Mouse (Mus musculus) liver, embryonic 11.5 days (tissue): ENCODE data around the gene 4930539E08Rik. TPM values are rescaled to one million over a fixed set of nuclear protein-coding genes. Genes with fewer than 3 reads are reported as not detected.

Experiments
- ATAC-seq: fragments of 200-750 bp; cut with Nextera tagmentation; replicated peaks from 2 replicates; pipeline ENCODE4 v1.8.0; 2017; ENCODE audit warnings: moderate number of reproducible peaks, mild to moderate bottlenecking, moderate TSS enrichment, moderate library complexity; ENCODE audit not compliant: low FRiP score
- DNase-seq: peaks from one replicate; pipeline ENCODE4 v3.0.0-alpha.2; 2017; ENCODE audit warnings: low spot score
- H3K27ac ChIP-seq: fragments of 300-500 bp; sonication (generic); 2 replicates; pipeline ENCODE4 v1.5.1; 2014; ENCODE audit warnings: mild to moderate bottlenecking, low read depth, low read length, control low read depth
- H3K27me3 ChIP-seq: fragments of 300-500 bp; sonication (generic); replicated peaks from 2 replicates; pipeline ENCODE4 v1.6.1; 2014; ENCODE audit warnings: low read length, mixed read lengths; ENCODE audit not compliant: control insufficient read depth, insufficient read depth
- H3K36me3 ChIP-seq: fragments of 300-500 bp; sonication (generic); 2 replicates; pipeline ENCODE4 v1.6.1; 2014; ENCODE audit warnings: mild to moderate bottlenecking, low read length, moderate library complexity, mixed read lengths; ENCODE audit not compliant: control insufficient read depth, insufficient read depth
- H3K4me1 ChIP-seq: fragments of 300-500 bp; sonication (generic); replicated peaks from 2 replicates; pipeline ENCODE4 v1.6.1; 2014; ENCODE audit warnings: low read length, mixed read lengths; ENCODE audit not compliant: control insufficient read depth, insufficient read depth
- H3K4me2 ChIP-seq: fragments of 300-500 bp; sonication (generic); 2 replicates; pipeline ENCODE4 v1.6.1; 2014; ENCODE audit warnings: mild to moderate bottlenecking, control low read depth, moderate library complexity
- H3K4me3 ChIP-seq: fragments of 300-500 bp; sonication (generic); 2 replicates; pipeline ENCODE4 v1.5.1; 2014; ENCODE audit warnings: low read depth, low read length, control low read depth
- H3K9ac ChIP-seq: fragments of 300-500 bp; sonication (generic); 2 replicates; pipeline ENCODE4 v1.6.1; 2014; ENCODE audit warnings: low read depth, low read length, control low read depth
- H3K9me3 ChIP-seq: fragments of 300-500 bp; sonication (generic); 2 replicates; pipeline ENCODE4 v1.6.1; 2016; ENCODE audit warnings: low read length, inconsistent platforms, mixed read lengths; ENCODE audit not compliant: control insufficient read depth
- WGBS: fragments of 180-500 bp; shearing (Covaris S2); extraction: QIAGEN DNeasy Blood & Tissue Kit; methylation state at CpG from one replicate; pipeline ENCODE4 v1.1.7; 2014; 5-methylcytosine and 5-hydroxymethylcytosine counted together
- polyA plus RNA-seq: library from polyadenylated mRNA; unstranded; fragments of >200 nt; fragmentation: Nextera tagmentation; extraction: Ambion mirVana; gene quantifications from 2 replicates; pipeline ENCODE4 v1.2.1, GENCODE M21; 2014

Gene 4930539E08Rik
- polyA plus RNA-seq, 1 experiment from 2014 or later: 0.08 TPM

DNA sequence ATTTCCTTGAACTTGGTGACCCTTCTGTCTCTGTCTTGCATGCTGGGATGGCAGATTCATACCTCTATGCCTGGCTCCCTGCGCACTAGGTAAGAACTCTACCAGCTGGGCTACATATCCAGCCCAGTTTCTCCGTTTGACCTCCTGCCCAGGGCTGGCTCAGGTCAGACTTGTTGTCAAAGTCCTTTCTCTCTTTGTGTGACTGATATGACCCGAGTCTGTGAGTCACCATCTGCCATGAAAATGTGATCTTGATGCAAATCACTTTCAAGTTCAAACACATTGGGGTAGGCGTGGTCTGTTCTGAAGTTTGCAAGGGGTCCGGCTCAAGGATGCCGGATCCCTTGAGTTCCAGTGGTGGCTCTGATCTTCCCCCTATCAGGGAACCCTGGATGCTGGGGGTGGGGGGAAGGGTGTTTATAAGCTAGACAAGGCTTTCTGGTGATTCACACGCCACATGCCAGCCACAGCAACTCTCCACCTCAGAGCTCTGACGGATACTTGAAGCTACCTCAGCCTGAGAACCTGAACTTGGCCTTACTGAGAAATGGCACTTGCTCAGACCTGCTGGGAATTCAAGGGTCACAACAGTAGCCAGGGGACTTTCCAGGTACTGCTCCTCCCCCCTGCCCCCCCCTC, 10.0 kb upstream of the 4930539E08Rik start:
- Histone ChIP-seq H3K36me3 (no peaks in the 10 kb centered on the region), H3K27ac (no peak overlapping the region), H3K4me3 (no peak overlapping the region), H3K27me3 (no peaks in the 10 kb centered on the region), H3K4me1 (peaks cover 9% of the 10 kb centered on the region; the same call in 1 of the 2 replicates), H3K9ac (no peak overlapping the region), H3K9me3 (no peaks in the 10 kb centered on the region), H3K4me2 (no peak overlapping the region)
- WGBS: 82% methylated on average over 8 of the region's 8 CpGs
- ATAC-seq: no peak
- DNase-seq: no peak

DNA sequence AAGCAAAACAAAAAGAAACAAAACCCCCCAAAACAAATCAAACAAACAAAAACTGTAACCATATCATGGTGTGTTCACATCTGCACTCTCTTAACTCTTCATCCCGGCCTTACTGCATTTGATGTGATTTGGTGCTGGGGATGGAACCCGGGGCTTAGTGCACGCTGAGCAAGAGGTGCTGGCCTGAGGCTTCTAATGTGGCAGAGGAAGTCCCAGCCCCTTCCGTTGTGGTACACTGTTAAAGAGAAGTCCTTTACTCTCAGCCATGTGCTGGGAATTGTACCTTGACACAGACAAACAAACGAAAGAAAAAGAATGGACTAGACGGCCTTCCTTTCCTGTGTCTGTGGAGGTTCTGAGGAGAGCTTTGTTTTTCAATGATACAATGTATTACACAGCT, 7.0 kb upstream of the 4930539E08Rik start:
- ATAC-seq (no peak), DNase-seq (no peak)
- H3K27me3 ChIP-seq: no peaks in the 10 kb centered on the region
- H3K9me3 ChIP-seq: no peaks in the 10 kb centered on the region
- H3K4me1 ChIP-seq: 0 out of 2 replicates have a peak, but pooled peaks cover 4% of the 10 kb centered on the region
- H3K4me3 ChIP-seq: no peak overlapping the region
- H3K27ac ChIP-seq: no peak overlapping the region
- WGBS: 54% methylated on average over 6 of the region's 6 CpGs
- H3K9ac ChIP-seq: no peak overlapping the region
- no peaks in the 10 kb centered on the region for H3K36me3 ChIP-seq
- H3K4me2 ChIP-seq: no peak overlapping the region

DNA sequence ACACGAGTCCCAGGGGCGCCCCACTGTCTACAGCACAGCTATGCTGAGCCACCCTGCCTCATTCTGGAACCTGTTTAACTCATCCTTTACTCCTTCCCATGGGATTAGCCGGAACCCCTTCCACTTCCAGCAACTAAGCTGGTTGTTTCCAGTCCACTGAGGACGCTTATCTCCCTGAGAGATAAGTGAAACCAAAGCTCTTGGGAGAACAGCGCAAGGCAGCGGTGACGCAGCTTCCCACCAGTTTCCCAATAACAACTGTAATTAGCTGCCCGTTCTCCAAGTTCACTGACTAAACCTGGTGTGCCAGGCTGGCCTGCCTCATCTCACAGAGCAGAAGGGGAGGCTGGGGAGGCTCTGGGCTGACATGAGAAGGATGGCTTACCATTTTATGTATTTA, 6.0 kb upstream of the 4930539E08Rik start:
- 44% methylated on average over 8 of the region's 8 CpGs for WGBS
- H3K27ac ChIP-seq: no peak overlapping the region
- ATAC-seq (no peak), DNase-seq (no peak)
- H3K9me3 ChIP-seq: no peaks in the 10 kb centered on the region
- H3K36me3 ChIP-seq: no peaks in the 10 kb centered on the region
- H3K4me1 ChIP-seq: 0 out of 2 replicates have a peak, but pooled peaks cover 2% of the 10 kb centered on the region
- peak overlapping the region; percentile 14 for H3K4me2 ChIP-seq
- H3K9ac ChIP-seq: 0 out of 2 replicates have a peak overlapping the region, but pooled peaks have one; percentile 15
- H3K27me3 ChIP-seq: no peaks in the 10 kb centered on the region
- no peak overlapping the region for H3K4me3 ChIP-seq

GRCm38 (mm10) chr17:28916520-28916919, 1.4 kb upstream of the 4930539E08Rik start:
- Histone ChIP-seq H3K27me3 (no peaks in the 10 kb centered on the region), H3K9me3 (no peaks in the 10 kb centered on the region), H3K4me2 (no peak overlapping the region), H3K4me3 (no peak overlapping the region), H3K27ac (no peak overlapping the region), H3K9ac (no peak overlapping the region), H3K36me3 (no peaks in the 10 kb centered on the region), H3K4me1 (0 out of 2 replicates have a peak, but pooled peaks cover 2% of the 10 kb centered on the region)
- DNase-seq (no peak), ATAC-seq (no peak)
- 72% methylated on average over 1 of the region's 1 CpGs for WGBS

GRCm38 (mm10) chr17:28913940-28914339, 1.2 kb downstream of the 4930539E08Rik start:
- H3K27me3 ChIP-seq: no peaks in the 10 kb centered on the region
- no peaks in the 10 kb centered on the region for H3K36me3 ChIP-seq
- no peaks in the 10 kb centered on the region for H3K9me3 ChIP-seq
- no peak for ATAC-seq
- H3K4me1 ChIP-seq: no peaks in the 10 kb centered on the region; the same call in none of the 2 replicates
- DNase-seq: no peak
- H3K4me3 ChIP-seq: no peak overlapping the region
- WGBS: 79% methylated on average over 6 of the region's 6 CpGs
- no peak overlapping the region for H3K27ac ChIP-seq
- no peak overlapping the region for H3K4me2 ChIP-seq
- H3K9ac ChIP-seq: no peak overlapping the region

GRCm38 (mm10) chr17:28913200-28913599, 1.9 kb downstream of the 4930539E08Rik start:
- WGBS: 68% methylated on average over 5 of the region's 5 CpGs
- Histone ChIP-seq H3K9ac (no peak overlapping the region), H3K9me3 (no peaks in the 10 kb centered on the region), H3K4me1 (no peaks in the 10 kb centered on the region; the same call in none of the 2 replicates), H3K36me3 (no peaks in the 10 kb centered on the region), H3K4me3 (no peak overlapping the region), H3K27ac (no peak overlapping the region), H3K27me3 (no peaks in the 10 kb centered on the region), H3K4me2 (no peak overlapping the region)
- DNase-seq (no peak), ATAC-seq (no peak)

GRCm38 (mm10) chr17:28910139-28910538, 5.0 kb downstream of the 4930539E08Rik start:
- WGBS: 32% methylated on average over 7 of the region's 7 CpGs
- DNase-seq: no peak

GRCm38 (mm10) chr17:28909252-28909941, 5.7 kb downstream of the 4930539E08Rik start:
- Histone ChIP-seq H3K27me3 (no peaks in the 10 kb centered on the region), H3K36me3 (no peaks in the 10 kb centered on the region), H3K27ac (no peak overlapping the region), H3K4me1 (no peaks in the 10 kb centered on the region; the same call in none of the 2 replicates), H3K9ac (peak overlapping the region; percentile 42; the same call in 1 of the 2 replicates), H3K9me3 (no peaks in the 10 kb centered on the region), H3K4me2 (peak overlapping the region; percentile 68), H3K4me3 (peak overlapping the region; percentile 34)
- DNase-seq (peak; percentile 75), ATAC-seq (no peak)
- WGBS: 6% methylated on average over 29 of the region's 29 CpGs

More at GRCm38 (mm10) chr17:28910139-28910538, 5.0 kb downstream of the 4930539E08Rik start:
- H3K9me3 ChIP-seq: no peaks in the 10 kb centered on the region
- H3K4me2 ChIP-seq: no peak overlapping the region
- H3K36me3 ChIP-seq: no peaks in the 10 kb centered on the region
- H3K9ac ChIP-seq: no peak overlapping the region
- ATAC-seq: no peak
- H3K27me3 ChIP-seq: no peaks in the 10 kb centered on the region
- no peak overlapping the region for H3K27ac ChIP-seq
- H3K4me3 ChIP-seq: no peak overlapping the region
- H3K4me1 ChIP-seq: no peaks in the 10 kb centered on the region; the same call in none of the 2 replicates
